Mouse (Mus musculus) hindbrain, postnatal 0 days (tissue): ENCODE results near the gene Lrp4. TPM values are rescaled to one million over a fixed set of nuclear protein-coding genes. Genes with fewer than 3 reads are reported as not detected.
"Not testable (repeated sequence)": the region's sequence is repeated elsewhere in the genome, so short reads cannot be mapped to it uniquely, and the experiment has no call there.

ENCODE experiments used
- ATAC-seq: fragments of 200-750 bp; cut with Nextera tagmentation; 2 replicates; pipeline ENCODE4 v1.8.0; 2017; ENCODE audit warnings: mild to moderate bottlenecking, moderate TSS enrichment, moderate library complexity
- DNase-seq: peaks from one replicate; pipeline ENCODE4 v3.0.0-alpha.2; 2015; ENCODE audit warnings: low spot score
- H3K27ac ChIP-seq: fragments of 300-500 bp; sonication (generic); 2 replicates; pipeline ENCODE4 v1.5.1; 2014; ENCODE audit warnings: mild to moderate bottlenecking
- H3K27me3 ChIP-seq: fragments of 300-500 bp; sonication (generic); 2 replicates; pipeline ENCODE4 v1.6.1; 2014; ENCODE audit warnings: low read length, mixed read lengths; ENCODE audit not compliant: insufficient read depth
- H3K36me3 ChIP-seq: fragments of 300-500 bp; sonication (generic); 2 replicates; pipeline ENCODE4 v1.6.1; 2014; ENCODE audit warnings: low read length, mixed read lengths; ENCODE audit not compliant: insufficient read depth
- H3K4me1 ChIP-seq: fragments of 300-500 bp; sonication (generic); 2 replicates; pipeline ENCODE4 v1.6.1; 2014; ENCODE audit warnings: antibody characterized with exemption, low read length, mixed read lengths; ENCODE audit not compliant: insufficient read depth
- H3K4me2 ChIP-seq: fragments of 300-500 bp; sonication (generic); 2 replicates; pipeline ENCODE4 v1.6.1; 2014; ENCODE audit warnings: low read depth, mild to moderate bottlenecking, low read length, moderate library complexity, mixed read lengths
- H3K4me3 ChIP-seq: fragments of 300-500 bp; sonication (generic); 2 replicates; pipeline ENCODE4 v1.5.1; 2014; ENCODE audit warnings: low read length
- H3K9ac ChIP-seq: fragments of 300-500 bp; sonication (generic); replicated peaks from 2 replicates; pipeline ENCODE4 v1.6.1; 2014; ENCODE audit warnings: mild to moderate bottlenecking, low read length, moderate library complexity, mixed read lengths
- H3K9me3 ChIP-seq: fragments of 300-500 bp; sonication (generic); 2 replicates; pipeline ENCODE4 v1.6.1; 2016; ENCODE audit warnings: low read length, mixed read lengths
- CTCF ChIP-seq: IDR thresholded peaks from 2 replicates; pipeline ENCODE4 v1.5.1; 2016; ENCODE audit warnings: antibody characterized with exemption, control low read depth, low read depth
- whole genome bisulfite sequencing: fragments of 180-500 bp; shearing (Covaris S2); extraction: QIAGEN DNeasy Blood & Tissue Kit; methylation state at CpG from one replicate; pipeline ENCODE4 v1.1.7; 2014; 5-methylcytosine and 5-hydroxymethylcytosine counted together
- polyA plus RNA-seq: library from polyadenylated mRNA; unstranded; fragments of >200 nt; fragmentation: Nextera tagmentation; extraction: Ambion mirVana; gene quantifications from 2 replicates; pipeline ENCODE4 v1.2.1, GENCODE M21; 2015
- total RNA-seq: library from RNA; depleted of rRNA; stranded (reverse); fragments of >200 nt; gene quantifications from 2 replicates; pipeline ENCODE4 v1.2.3, GENCODE M21; 2014

The Lrp4 gene
- total and polyA plus RNA-seq, 2 experiments from 2014 or later, result 4.9 to 28.0 TPM

DNA sequence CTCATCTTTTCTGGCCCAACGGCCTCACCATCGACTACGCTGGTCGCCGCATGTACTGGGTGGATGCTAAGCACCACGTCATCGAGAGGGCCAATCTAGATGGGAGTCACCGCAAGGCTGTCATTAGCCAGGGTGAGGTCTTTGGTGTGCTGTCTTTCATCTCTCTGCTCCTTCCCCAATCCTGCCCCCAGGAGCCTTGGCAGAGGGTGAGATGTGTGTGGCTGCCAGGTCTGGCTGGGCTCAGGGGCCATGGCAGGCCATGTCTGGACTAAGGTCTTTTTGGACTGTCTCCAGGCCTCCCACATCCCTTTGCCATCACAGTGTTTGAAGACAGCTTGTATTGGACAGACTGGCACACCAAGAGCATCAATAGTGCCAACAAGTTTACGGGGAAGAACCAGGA lies 23.1 kb downstream of the Lrp4 start:
- ATAC-seq (peak; percentile 64), DNase-seq (peak; percentile 79)
- no peaks in the 10 kb centered on the region for H3K27me3 ChIP-seq
- H3K36me3 ChIP-seq, result no peaks in the 10 kb centered on the region
- no peak overlapping the region for H3K4me3 ChIP-seq
- 56% methylated on average over 9 of the region's 9 CpGs for WGBS
- H3K4me2 ChIP-seq, result no peak overlapping the region
- 0 out of 2 replicates have a peak overlapping the region, but pooled peaks have one; percentile 32 for H3K27ac ChIP-seq
- H3K4me1 ChIP-seq, result no peaks in the 10 kb centered on the region
- H3K9me3 ChIP-seq, result no peaks in the 10 kb centered on the region
- H3K9ac ChIP-seq, result no peak overlapping the region
- no peak for TF ChIP-seq CTCF

DNA sequence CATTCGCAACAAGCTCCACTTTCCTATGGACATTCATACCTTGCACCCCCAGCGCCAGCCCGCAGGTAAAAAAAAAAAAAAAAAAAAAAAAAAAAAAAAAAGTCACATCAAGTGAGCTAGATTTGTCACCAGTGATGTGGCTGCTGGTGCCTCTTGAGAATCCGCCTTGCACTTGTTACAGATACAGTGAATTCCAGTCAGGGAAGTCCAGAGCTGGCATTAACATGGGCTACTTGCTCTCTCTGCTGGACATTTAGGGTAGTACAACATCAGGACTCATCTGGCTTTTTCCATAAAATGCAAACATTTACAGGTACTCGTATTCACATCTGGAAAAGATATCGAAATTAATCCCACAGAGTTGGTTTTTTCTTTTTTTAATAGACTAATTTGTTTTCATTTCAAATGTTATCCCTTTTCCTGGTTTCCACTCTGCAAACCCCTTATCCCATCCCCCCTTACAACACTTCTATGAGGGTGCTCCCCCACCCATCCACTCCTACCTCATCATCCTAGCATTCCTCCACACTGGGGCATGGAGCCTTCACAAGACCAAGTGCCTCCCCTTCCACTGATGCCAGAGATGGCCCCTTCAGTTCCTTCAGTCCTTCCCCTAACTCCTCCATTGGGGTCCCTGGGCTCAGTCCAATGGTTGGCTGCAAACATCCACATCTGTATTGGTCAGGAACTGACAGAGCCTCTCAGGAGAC lies 23.6 kb downstream of the Lrp4 start:
- Histone ChIP-seq H3K27me3 (no peaks in the 10 kb centered on the region), H3K36me3 (no peaks in the 10 kb centered on the region), H3K9ac (no peak overlapping the region), H3K4me1 (no peaks in the 10 kb centered on the region), H3K9me3 (no peaks in the 10 kb centered on the region), H3K4me3 (no peak overlapping the region), H3K27ac (no peak overlapping the region), H3K4me2 (no peak overlapping the region)
- DNase-seq (peak; percentile 93), ATAC-seq (peak; percentile 75)
- TF ChIP-seq CTCF, result peak; percentile 86
- WGBS, result 51% methylated on average over 6 of the region's 6 CpGs

DNA sequence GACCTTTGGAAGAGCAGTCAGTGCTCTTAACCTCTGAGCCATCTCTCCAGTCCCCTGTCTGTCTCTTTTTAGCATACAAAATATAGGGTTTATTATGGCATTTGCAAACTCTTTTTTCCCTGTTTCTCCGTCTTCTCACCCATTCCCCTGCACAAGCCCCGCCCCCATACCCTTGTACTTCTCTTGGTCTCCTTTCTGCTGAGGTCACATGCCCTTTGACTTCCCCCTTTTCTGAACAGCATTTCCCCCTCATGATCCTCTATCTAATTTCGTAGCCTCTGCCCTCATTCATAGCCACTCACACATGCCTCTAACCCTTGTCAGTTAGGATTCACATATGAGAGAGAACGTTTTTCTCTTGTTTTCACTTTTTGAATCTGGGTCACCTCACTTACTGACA lies 27.4 kb downstream of the Lrp4 start:
- no peaks in the 10 kb centered on the region for H3K27me3 ChIP-seq
- no peak overlapping the region for H3K27ac ChIP-seq
- H3K4me2 ChIP-seq, result no peak overlapping the region
- no peaks in the 10 kb centered on the region for H3K36me3 ChIP-seq
- no peak for TF ChIP-seq CTCF
- ATAC-seq (no peak), DNase-seq (no peak)
- no peaks in the 10 kb centered on the region for H3K9me3 ChIP-seq
- H3K4me1 ChIP-seq, result no peaks in the 10 kb centered on the region
- no peak overlapping the region for H3K4me3 ChIP-seq
- H3K9ac ChIP-seq, result no peak overlapping the region
- 80% methylated on average over 4 of the region's 4 CpGs for WGBS

DNA sequence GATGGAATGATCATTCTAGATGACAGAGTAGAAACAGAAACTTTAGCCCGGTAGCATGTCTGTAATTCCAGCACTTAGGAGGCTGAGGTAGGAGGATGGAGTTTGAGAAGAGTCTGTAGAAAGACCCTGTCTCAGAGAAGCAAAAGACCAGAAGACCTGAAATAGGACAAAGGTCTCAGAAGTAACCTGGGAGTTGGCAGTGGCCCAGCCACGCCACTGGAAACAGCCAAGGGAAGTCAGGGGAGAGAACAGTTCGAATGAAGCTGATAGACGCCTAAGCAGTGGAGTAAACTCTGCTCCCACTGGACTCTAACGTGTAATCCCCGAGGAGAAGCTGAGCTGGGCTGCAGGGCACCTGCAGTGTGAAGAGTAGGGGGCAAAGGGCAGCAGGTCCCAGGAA lies 27.9 kb downstream of the Lrp4 start:
- no peaks in the 10 kb centered on the region for H3K4me1 ChIP-seq
- no peak for TF ChIP-seq CTCF
- H3K36me3 ChIP-seq, result peaks cover 2% of the 10 kb centered on the region; the same call in 1 of the 2 replicates
- no peaks in the 10 kb centered on the region for H3K9me3 ChIP-seq
- 82% methylated on average over 6 of the region's 6 CpGs for WGBS
- no peak overlapping the region for H3K9ac ChIP-seq
- DNase-seq (no peak), ATAC-seq (no peak)
- H3K4me2 ChIP-seq, result no peak overlapping the region
- H3K27ac ChIP-seq, result no peak overlapping the region
- no peak overlapping the region for H3K4me3 ChIP-seq
- H3K27me3 ChIP-seq, result no peaks in the 10 kb centered on the region

DNA sequence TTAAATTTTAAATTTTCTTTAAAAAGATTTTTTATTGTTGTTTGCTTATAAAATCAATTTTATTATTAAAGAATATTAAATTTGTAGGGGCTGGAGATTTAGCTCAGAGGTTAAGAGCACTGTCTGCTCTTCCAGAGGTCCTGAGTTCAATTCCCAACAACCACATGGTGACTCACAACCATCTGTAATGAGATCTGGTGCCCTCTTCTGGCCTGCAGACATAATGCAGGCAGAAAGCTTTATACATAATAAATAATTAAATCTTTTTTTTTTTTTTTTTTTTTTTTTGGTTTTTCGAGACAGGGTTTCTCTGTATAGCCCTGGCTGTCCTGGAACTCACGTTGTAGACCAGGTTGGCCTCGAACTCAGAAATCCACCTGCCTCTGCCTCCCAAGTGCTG lies 30.0 kb downstream of the Lrp4 start:
- H3K27ac ChIP-seq, H3K27me3 ChIP-seq, DNase-seq, H3K4me1 ChIP-seq, H3K9ac ChIP-seq, H3K36me3 ChIP-seq, H3K4me3 ChIP-seq, H3K9me3 ChIP-seq, H3K4me2 ChIP-seq, ATAC-seq: not testable (repeated sequence)
- peak; percentile 49 for TF ChIP-seq CTCF
- WGBS, result 76% methylated on average over 2 of the region's 3 CpGs

DNA sequence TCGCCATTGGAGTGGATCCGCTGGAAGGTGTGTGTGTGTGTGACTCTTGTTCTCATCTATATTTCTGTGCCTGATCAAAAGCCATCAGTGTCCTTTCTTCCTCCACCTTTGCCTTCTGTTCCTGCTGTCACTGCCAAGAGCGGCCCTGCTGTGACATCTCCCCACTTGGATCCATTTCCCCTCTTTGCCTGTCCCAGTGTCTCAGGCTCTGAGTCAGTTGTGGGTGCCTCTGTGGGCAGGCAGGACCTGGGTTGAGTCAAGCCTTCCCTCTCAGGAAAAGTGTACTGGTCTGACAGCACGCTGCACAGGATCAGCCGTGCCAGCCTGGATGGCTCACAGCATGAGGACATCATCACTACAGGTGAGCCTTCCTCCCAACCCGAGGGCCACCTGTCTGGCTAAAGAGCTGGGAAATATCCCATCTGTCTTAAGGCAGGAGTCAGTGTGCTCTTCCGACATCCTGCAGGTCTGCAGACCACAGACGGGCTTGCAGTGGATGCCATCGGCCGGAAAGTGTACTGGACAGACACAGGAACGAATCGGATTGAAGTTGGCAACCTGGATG lies 34.8 kb downstream of the Lrp4 start:
- Histone ChIP-seq H3K9me3 (no peaks in the 10 kb centered on the region), H3K4me1 (no peaks in the 10 kb centered on the region), H3K9ac (no peak overlapping the region), H3K4me3 (no peak overlapping the region), H3K27ac (no peak overlapping the region), H3K4me2 (no peak overlapping the region), H3K27me3 (no peaks in the 10 kb centered on the region), H3K36me3 (peaks cover 15% of the 10 kb centered on the region; the same call in 1 of the 2 replicates)
- TF ChIP-seq CTCF, result no peak
- no peak for DNase-seq
- 93% methylated on average over 12 of the region's 12 CpGs for WGBS
- ATAC-seq, result no peak

DNA sequence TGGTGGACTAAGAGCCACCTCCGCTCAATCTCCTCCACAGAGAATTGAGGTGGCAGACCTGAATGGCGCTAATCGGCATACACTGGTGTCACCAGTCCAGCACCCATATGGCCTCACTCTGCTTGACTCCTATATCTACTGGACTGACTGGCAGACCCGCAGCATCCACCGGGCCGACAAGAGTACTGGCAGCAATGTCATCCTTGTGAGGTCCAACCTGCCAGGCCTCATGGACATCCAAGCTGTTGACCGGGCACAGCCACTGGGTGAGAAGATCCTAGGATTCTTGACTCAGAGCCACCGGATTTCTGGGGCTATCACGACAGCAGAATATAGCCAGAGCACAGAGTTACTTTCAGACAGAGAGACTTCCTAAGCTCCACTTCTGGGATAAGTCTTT lies 36.7 kb downstream of the Lrp4 start:
- no peak overlapping the region for H3K4me3 ChIP-seq
- H3K9ac ChIP-seq, result no peak overlapping the region
- H3K9me3 ChIP-seq, result no peaks in the 10 kb centered on the region
- TF ChIP-seq CTCF, result no peak
- no peaks in the 10 kb centered on the region for H3K27me3 ChIP-seq
- ATAC-seq, result no peak
- no peaks in the 10 kb centered on the region for H3K4me1 ChIP-seq
- 93% methylated on average over 9 of the region's 9 CpGs for WGBS
- H3K4me2 ChIP-seq, result no peak overlapping the region
- peaks cover 16% of the 10 kb centered on the region; the same call in 1 of the 2 replicates for H3K36me3 ChIP-seq
- H3K27ac ChIP-seq, result no peak overlapping the region
- DNase-seq, result no peak
